Mouse (Mus musculus): ENCODE measurements at regions not wholly inside any gene's neighbourhood (a gene's known extent, or its start where the extent isn't known, plus 50 kb on each side); places are given as distances from the start of the nearest gene placed in this dataset.

DNA sequence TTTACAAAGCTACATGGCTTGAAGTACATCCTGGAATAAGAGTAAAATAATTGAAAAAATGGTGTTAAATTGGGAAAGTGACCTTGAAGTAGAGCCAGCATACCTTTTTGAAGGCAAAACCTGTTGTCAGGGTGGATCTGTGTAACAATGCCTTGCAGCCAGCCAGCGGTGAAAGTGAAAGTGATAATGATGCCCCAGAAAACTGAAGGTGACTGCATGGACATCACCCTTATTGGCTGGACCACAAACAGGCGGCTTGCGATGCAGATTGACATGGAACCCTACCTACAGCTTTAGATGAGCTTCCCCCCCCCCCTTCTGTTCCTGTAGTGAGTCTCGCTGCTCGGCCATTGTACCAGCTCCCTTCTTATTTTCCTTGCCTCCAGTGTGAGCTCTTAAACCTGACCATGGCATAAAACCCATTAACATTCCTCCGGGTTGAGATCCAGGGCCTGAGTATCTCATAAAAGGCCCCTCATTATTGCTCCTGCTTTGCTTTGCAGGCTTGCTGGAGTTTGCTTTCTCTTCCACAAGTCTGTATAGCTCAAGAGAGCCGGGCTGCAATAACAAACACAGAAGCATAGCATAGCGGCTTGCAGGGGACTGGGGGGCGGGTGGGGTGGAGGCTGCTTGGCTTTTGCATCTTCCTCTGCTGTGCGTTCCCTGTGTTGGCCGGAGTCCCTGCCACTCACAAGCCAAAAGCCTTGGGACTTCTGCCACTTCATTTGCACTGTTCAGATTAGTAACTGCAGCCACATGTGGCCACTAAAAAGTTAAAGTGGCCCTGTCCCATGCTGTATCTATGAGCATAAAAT lies 292.1 kb downstream of the Plpp3 start:
- DNase-seq = peak; percentile 56 to 58
- intact Hi-C loops (cut with DNase I) = no loop called here

GRCm38 (mm10) chr4:105450881-105451280 lies 293.7 kb downstream of the Plpp3 start:
- intact Hi-C loops (cut with DNase I) = no loop called here
- DNase-seq = no peak

GRCm38 (mm10) chr4:105451871-105452270 lies 294.7 kb downstream of the Plpp3 start:
- DNase-seq = no peak
- intact Hi-C loops (cut with DNase I) = no loop called here

- peak; percentile 73 to 74 for DNase-seq
- intact Hi-C loops (cut with DNase I) = no loop called here
Observed at GRCm38 (mm10) chr4:105456955-105457621, 299.9 kb downstream of the Plpp3 start.

- intact Hi-C loops (cut with DNase I) = no loop called here
- no peak for DNase-seq
Observed at GRCm38 (mm10) chr4:105459991-105460688, 303.0 kb downstream of the Plpp3 start.

DNA sequence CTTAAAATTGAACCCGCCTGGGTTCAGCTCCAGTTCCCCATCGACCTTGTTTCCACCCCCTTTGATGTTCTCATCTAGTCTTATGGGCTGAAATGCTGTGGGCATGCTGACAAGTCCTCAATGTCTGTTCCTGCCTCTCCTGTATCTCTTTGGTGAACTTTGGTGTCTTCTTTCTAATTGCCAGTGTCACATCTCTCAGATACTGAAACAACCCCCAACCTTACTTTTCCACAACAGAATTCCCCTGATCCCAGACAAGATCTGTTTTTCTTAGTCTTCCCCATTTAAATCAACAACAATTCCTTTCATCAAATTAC lies 303.5 kb downstream of the Plpp3 start:
- DNase-seq = no peak
- intact Hi-C loops (cut with DNase I) = no loop called here

GRCm38 (mm10) chr4:105467811-105468210 lies 310.7 kb downstream of the Plpp3 start:
- intact Hi-C loops (cut with DNase I) = no loop called here
- no peak for DNase-seq

DNA sequence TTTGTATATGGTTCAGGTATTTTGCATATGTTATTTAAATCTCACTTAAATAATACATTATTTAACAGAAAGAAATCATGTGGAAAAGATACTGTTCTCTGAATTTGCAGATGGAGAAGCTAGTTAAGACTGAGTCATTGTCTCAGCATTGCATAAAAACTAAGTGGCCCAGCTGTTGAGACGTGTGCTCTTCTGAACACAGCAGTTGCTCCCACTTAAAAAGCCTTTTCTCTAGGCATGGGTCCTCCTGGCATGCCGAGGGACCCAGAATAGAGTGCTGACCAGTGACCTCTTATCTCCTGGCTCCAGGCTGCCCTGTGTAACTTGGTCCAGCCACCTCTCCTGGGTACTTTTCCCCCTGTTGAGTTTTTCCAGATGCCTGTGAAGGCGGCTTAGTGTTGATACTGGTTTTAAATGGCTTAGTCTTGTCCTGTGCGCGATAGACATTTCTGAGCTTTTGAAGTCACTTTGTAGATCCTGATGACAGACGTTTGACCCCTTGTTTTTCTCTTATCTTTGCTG lies 312.2 kb downstream of the Plpp3 start:
- intact Hi-C loops (cut with DNase I) = no loop called here
- peak; percentile 35 to 43 for DNase-seq

- DNase-seq = no peak
- intact Hi-C loops (cut with DNase I) = no loop called here
Observed at GRCm38 (mm10) chr4:105474765-105475560, 314.7 kb upstream of the Gm12728 start.

- DNase-seq = no peak
- intact Hi-C loops (cut with DNase I) = no loop called here
Observed at GRCm38 (mm10) chr4:105476332-105476731, 313.3 kb upstream of the Gm12728 start.

DNA sequence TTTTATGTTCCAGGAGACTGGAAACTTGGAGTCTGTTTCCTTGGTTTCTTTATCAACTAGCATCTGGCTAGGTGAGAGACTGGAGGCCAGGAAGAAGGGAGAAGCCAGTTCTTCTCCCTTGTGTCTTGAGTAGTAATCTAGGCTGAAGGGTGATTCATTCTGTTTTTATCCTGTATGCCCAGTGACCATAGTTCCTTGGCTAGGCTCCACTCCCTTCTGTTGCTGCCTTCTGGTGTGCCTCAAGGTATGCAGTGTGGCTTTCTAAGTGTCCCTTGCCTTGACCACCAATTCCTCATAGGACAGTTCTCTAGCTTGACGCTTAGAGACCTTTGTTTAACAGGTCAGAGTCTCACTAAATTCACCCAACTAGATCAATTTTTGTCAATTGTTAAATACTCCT lies 303.3 kb upstream of the Gm12728 start:
- no peak for DNase-seq
- intact Hi-C loops (cut with DNase I) = no loop called here

GRCm38 (mm10) chr4:105496176-105496575 lies 293.5 kb upstream of the Gm12728 start:
- intact Hi-C loops (cut with DNase I) = no loop called here
- DNase-seq = peak; percentile 41 to 49

GRCm38 (mm10) chr4:105506190-105506589 lies 283.5 kb upstream of the Gm12728 start:
- intact Hi-C loops (cut with DNase I) = loop anchor here (2.0 to 5.0 kb wide), 5 partner anchors 45 to 349 kb away; partner anchors contain the start of gene Plpp3
- DNase-seq = peak in 1 of 2 experiments; percentile 10

- peak; percentile 31 for DNase-seq
- intact Hi-C loops (cut with DNase I) = loop anchor here (2.0 to 5.0 kb wide), 5 partner anchors 44 to 350 kb away; partner anchors contain the start of gene Plpp3
Observed at GRCm38 (mm10) chr4:105507221-105507620, 282.4 kb upstream of the Gm12728 start.

DNA sequence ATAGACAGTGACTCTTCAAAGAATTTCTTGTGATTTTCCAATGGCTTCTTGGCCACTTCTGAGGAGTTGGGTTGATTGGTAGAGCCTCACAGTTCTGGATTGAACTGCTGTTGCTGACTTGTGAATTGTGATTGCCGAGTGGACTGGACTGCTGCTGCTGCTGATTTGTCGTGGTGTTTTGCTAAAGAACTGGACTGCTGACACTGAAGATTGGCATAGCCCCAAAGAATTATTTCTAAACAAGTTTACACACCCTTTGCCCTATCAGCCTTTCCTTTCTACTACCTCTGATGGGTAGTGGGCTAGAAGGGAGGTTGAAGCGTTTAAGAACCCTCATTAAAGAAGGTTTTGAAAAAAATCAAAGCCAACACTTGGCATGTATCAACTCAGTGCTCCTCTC lies 280.6 kb upstream of the Gm12728 start:
- intact Hi-C loops (cut with DNase I) = loop anchor here (5.0 kb wide), 3 partner anchors 192 to 352 kb away; partner anchors contain the start of gene Plpp3
- DNase-seq = no peak

GRCm38 (mm10) chr4:105510406-105510805 lies 279.3 kb upstream of the Gm12728 start:
- no peak for DNase-seq
- intact Hi-C loops (cut with DNase I) = no loop called here

DNA sequence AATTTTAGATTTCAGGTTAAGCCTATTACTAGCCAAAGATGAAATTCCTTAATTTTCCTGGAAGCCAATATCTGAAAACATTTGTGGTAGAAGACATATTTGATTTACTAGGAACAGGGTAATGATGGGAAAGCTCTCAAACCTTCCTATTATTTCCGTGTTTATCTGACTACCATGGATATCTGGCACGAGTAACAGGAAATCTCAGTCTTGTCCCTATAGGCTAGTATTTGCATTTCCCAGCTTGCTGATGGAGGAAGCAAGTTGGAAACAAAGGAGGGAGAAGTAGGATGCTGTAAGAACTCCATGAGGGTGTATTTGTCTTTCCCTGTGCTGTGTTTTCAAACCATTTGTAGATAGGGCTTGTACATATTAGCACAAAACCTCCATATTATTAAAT lies 264.5 kb upstream of the Gm12728 start:
- intact Hi-C loops (cut with DNase I) = no loop called here
- no peak for DNase-seq

DNA sequence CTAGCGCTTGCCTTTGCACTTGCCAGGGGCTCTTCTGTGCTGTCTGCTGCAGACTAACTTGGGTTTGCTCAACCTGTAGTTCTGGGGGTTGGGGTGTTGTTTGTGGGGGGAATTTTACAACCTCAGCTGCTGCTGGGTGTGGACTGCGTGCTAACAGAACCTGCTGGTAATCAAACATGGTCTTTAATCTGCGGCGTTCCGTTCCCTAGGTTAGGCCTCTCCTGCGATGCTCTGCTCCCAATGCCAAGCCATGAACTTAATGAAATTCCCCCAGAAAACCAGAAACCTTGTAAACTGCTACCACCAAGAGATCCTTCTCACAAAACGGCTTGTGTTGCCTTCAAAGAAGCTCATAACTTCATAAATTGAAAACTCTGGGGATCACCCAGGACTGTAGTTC lies 262.9 kb upstream of the Gm12728 start:
- DNase-seq = no peak
- intact Hi-C loops (cut with DNase I) = no loop called here

DNA sequence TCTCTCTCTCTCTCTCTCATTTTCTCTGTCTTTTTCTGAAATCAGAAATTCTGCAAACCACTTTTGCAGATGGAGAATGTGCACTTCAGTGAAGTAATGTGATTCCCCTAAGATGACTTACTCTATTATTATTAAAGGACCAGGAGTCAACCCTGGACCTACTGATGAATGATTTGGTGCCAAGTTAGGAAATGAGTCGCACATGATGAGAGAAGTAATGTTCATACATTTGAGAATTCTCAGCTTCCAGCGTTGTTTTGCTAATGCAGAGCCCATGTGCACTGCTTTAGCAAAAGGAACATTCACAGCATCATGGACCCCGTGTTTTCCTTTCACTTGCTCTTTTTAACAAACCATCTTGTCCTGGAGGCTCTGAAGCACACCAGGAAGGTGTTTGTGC lies 262.4 kb upstream of the Gm12728 start:
- intact Hi-C loops (cut with DNase I) = no loop called here

DNA sequence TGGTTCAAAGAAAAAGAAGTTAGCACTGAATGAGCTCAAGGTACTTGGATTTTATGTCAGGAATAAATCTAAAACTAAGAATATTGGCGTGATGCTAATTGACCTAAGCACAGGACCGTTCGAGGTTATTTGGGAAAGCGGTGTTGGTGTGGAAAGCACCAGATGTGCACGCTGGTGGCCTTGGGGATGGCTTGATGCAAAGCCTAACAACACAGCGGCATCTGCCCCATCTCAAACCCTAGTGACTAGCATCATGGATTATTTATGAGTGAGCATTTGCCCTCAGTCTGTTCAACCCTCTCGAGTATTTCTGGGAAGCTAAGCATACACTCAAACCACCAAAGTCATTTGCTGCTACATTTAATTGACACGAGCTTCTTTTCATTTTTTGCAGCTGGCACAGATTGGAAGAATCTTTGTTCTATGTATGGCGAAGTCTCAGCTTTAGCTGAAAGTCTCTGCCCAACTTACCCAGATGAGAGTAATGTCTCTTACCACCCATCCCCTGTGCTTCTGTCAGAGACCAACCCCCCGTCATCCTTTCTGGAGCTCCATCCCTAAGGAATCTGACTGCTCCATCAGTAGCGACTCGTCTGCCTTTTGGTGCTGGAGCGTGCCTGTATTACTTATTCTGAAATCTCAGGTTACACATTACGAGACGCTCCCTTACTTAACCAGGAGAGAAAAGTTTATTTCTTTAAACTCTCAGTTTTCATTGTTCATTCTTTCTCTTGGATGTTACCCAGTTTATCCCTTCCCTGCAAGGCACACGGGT lies 257.8 kb upstream of the Gm12728 start:
- intact Hi-C loops (cut with DNase I) = no loop called here
- DNase-seq = no peak

More for the DNA sequence above, 262.4 kb upstream of the Gm12728 start:
- no peak for DNase-seq

Data from heart, postnatal 10 days (tissue).